10 mouse cellular contexts compared by ENCODE assay signal in the genomic region with DNA sequence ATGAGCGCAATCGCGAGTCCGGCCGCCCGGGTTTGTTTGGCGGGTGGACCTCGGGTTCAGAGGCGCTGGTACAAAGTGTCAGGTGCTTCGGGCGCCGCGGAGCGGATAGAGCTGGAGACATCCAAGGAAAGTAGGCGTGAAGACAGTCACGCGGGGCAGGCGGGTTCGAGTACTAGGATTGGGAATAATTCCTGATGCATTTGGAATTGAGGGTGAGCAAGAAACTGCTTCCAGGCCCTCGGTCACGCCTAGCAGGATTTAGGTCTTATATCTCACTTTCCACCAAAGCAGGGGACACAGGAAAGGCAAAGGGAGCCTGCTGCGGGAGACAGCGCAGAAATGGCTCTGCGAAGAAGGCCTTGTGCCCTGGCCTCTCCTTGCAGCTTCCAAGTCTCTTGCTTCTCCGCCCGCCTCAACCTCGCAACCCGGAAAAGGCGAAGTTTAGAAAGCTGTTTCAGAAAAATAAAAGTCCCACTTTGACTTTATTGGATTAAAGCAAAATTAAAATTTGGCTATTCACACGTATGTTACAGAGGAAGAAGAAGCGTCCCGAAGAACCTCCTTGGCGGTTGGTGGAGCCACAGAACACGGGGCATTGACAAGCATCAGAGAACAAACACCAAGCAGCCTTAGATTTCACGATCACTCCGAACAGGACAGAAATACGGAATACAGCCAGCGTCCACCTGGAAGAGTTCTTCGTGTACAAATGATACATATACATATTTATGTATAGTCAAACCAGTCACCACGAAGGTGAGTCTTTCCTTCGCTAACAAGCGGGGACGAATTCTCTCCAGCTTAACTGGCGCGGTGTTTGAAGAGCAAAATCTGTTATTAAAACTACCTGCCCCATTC. TPM values are rescaled to one million over a fixed set of nuclear protein-coding genes. Genes with fewer than 3 reads are reported as not detected.
DNase-seq lines count a peak whose midpoint lies in the region; ATAC-seq and TF ChIP-seq lines count a peak whose summit lies in the region.
"Had no signal": no experiment of that assay in that cellular context is flagged by ENCODE, and none has a peak within 500 bp of the region (broad histone marks: within the 10 kb centered on the region; RNA-seq: fewer than 3 reads in every experiment).

No protein-coding gene starts in this region.

- no peaks in the 10 kb centered on the region for H3K9me3 ChIP-seq in lung, postnatal 0 days (ENCODE audit: low read length)
- H3K9me3 ChIP-seq in forebrain, embryonic 10.5 days = no peaks in the 10 kb centered on the region
- H3K9me3 ChIP-seq in kidney, postnatal 0 days (replicated peaks; ENCODE audit: low read length) = no peaks in the 10 kb centered on the region

- TF ChIP-seq EP300 in lung, postnatal 0 days (IDR thresholded peaks at IDR 0.05) = no peak

- ATAC-seq in lung, postnatal 0 days = no peak
- ATAC-seq in kidney, postnatal 0 days (replicated peaks; ENCODE audit: low FRiP score, low read depth) = no peak
- ATAC-seq: Patski had no signal

- WGBS in lung, postnatal 0 days = 4% methylated on average over 45 of the region's 45 CpGs
- WGBS in forebrain, embryonic 10.5 days = 2% methylated on average over 45 of the region's 45 CpGs
- 3% methylated on average over 45 of the region's 45 CpGs for WGBS in kidney, postnatal 0 days

- no peak overlapping the region for H3K9ac ChIP-seq in lung, postnatal 0 days (replicated peaks; ENCODE audit: low read depth)
- no peak overlapping the region for H3K9ac ChIP-seq in kidney, postnatal 0 days (ENCODE audit: low read depth, low read length)

- peak overlapping the region; percentile 5; the same call in 1 of the 2 replicates for H3K4me3 ChIP-seq in lung, postnatal 0 days (ENCODE audit: low read depth, low read length)
- peak overlapping the region; percentile 69 for H3K4me3 ChIP-seq in forebrain, embryonic 10.5 days
- H3K4me3 ChIP-seq in kidney, postnatal 0 days (replicated peaks; ENCODE audit: low read depth, low read length) = no peak overlapping the region; the same call in 1 of the 2 replicates

- H3K4me1 ChIP-seq in lung, postnatal 0 days (ENCODE audit: insufficient read depth, low read depth, low read length) = peaks cover 2% of the 10 kb centered on the region
- H3K4me1 ChIP-seq in forebrain, embryonic 10.5 days = peaks cover 62% of the 10 kb centered on the region
- H3K4me1 ChIP-seq in kidney, postnatal 0 days (replicated peaks; ENCODE audit: insufficient read depth, low read length) = peaks cover 12% of the 10 kb centered on the region; the same call in 1 of the 2 replicates

- no peak overlapping the region for H3K27ac ChIP-seq in lung, postnatal 0 days (ENCODE audit: low read length)
- no peak overlapping the region for H3K27ac ChIP-seq in forebrain, embryonic 10.5 days
- H3K27ac ChIP-seq in kidney, postnatal 0 days = no peak overlapping the region

- no peaks in the 10 kb centered on the region for H3K36me3 ChIP-seq in lung, postnatal 0 days (ENCODE audit: insufficient read depth, low read length)
- no peaks in the 10 kb centered on the region for H3K36me3 ChIP-seq in forebrain, embryonic 10.5 days (replicated peaks)
- H3K36me3 ChIP-seq in kidney, postnatal 0 days (ENCODE audit: insufficient read depth, low read length) = no peaks in the 10 kb centered on the region

- no peak overlapping the region for H3K4me2 ChIP-seq in lung, postnatal 0 days (replicated peaks; ENCODE audit: low read depth, low read length)
- H3K4me2 ChIP-seq in kidney, postnatal 0 days (ENCODE audit: low read length) = 0 out of 2 replicates have a peak overlapping the region, but pooled peaks have one; percentile 8

- DNase-seq in lung, postnatal 0 days (ENCODE audit: low spot score) = no peak
- DNase-seq in lung, postnatal 14 days = no peak
- peak; percentile 51 for DNase-seq in forebrain, embryonic 10.5 days (ENCODE audit: extremely low spot score, low spot score)
- DNase-seq in kidney, postnatal 0 days (ENCODE audit: low spot score) = no peak
- DNase-seq in retina, embryonic 14.5 days (ENCODE audit: low spot score) = peak; percentile 41
- no peak for DNase-seq in layer of hippocampus, postnatal 10 days (ENCODE audit: low spot score in 2 of 2)
- DNase-seq in liver = no peak
- DNase-seq in adrenal gland, adult 2 months = no peak
- DNase-seq: lung, postnatal 10 days had no signal

- no peak for TF ChIP-seq CTCF in lung, postnatal 0 days (IDR thresholded peaks at IDR 0.05)
- no peak for TF ChIP-seq CTCF in kidney, postnatal 0 days (IDR thresholded peaks at IDR 0.05; ENCODE audit: low read depth)

- H3K27me3 ChIP-seq in lung, postnatal 0 days (replicated peaks; ENCODE audit: insufficient read depth, low read length) = peaks cover 74% of the 10 kb centered on the region
- H3K27me3 ChIP-seq in forebrain, embryonic 10.5 days (ENCODE audit: poor library complexity, severe bottlenecking) = peaks cover 96% of the 10 kb centered on the region
- peaks cover 72% of the 10 kb centered on the region for H3K27me3 ChIP-seq in kidney, postnatal 0 days (ENCODE audit: insufficient read depth, low read length)

RNA-seq across cellular contexts. Expression of gene Cbln1, which starts 3.2 kb away (rescaled TPM):
- polyA plus RNA-seq in lung, postnatal 0 days (2015; fragmentation: Nextera tagmentation; extraction: Ambion mirVana) = not detected in 2 replicates
- 1.5 TPM in 2 replicates for polyA plus RNA-seq in forebrain, embryonic 10.5 days (2016; fragmentation: Nextera tagmentation; extraction: Ambion mirVana)
- 0.12 TPM in 1 of 2 replicates, not detected in the other for polyA plus RNA-seq in kidney, postnatal 0 days (2015; fragmentation: Nextera tagmentation; extraction: Ambion mirVana)
- total RNA-seq in layer of hippocampus, postnatal 10 days (2021) = 10 to 100 TPM; 15.0 to 20.9 TPM
- under 1 TPM in 1 of 2 experiments, not detected in 1; 0.52 TPM for total RNA-seq in adrenal gland, adult 2 months (2021)
- 0.65 and 0.82 TPM in 2 replicates for polyA plus RNA-seq in adrenal gland, adult 2 months (2012; rRNA removed)

Comparison
In these comparisons a context has a peak if more than half of its experiments do, and no peak if none do; other contexts are left out.
1. DNase-seq: peak in forebrain, embryonic 10.5 days (single experiment) and retina, embryonic 14.5 days (single experiment); none in lung, postnatal 0 days (single experiment), lung, postnatal 14 days (single experiment), kidney, postnatal 0 days (single experiment), layer of hippocampus, postnatal 10 days (0 of 2), liver (single experiment) and adrenal gland, adult 2 months (single experiment).